10 mouse cellular contexts compared by ENCODE assay signal in the genomic region with DNA sequence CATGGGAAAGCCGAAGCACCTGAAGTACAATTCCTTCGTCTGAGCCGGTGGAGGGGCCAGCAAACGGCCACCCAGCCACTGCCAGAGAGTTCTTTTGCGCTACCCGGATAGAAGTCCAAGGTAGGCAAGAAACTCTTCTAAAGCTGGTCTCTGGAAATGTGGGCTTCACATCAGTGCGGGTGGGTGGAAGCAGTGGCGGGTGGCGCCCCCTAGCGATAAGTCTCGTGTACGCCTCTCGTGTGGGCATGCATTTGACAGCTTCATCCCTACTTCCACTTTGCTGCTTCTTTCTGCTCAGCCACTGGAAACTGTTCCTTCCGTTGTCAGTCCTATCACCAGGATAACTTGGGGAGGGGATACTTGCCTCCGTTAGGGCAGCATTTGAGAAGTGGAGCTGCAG. TPM values are rescaled to one million over a fixed set of nuclear protein-coding genes. Genes with fewer than 3 reads are reported as not detected.
DNase-seq lines count a peak whose midpoint lies in the region; ATAC-seq and TF ChIP-seq lines count a peak whose summit lies in the region.
"Had no signal": no experiment of that assay in that cellular context is flagged by ENCODE, and none has a peak within 500 bp of the region (broad histone marks: within the 10 kb centered on the region; RNA-seq: fewer than 3 reads in every experiment).

No protein-coding gene starts in this region.

- ATAC-seq in kidney, embryonic 15.5 days (replicated peaks; ENCODE audit: low FRiP score) = no peak
- ATAC-seq in G1E (ENCODE audit: extremely low read depth, insufficient number of reproducible peaks, low FRiP score, poor library complexity, severe bottlenecking) = no peak

- no peaks in the 10 kb centered on the region for H3K36me3 ChIP-seq in kidney, embryonic 15.5 days
- H3K36me3 ChIP-seq in G1E (replicated peaks) = no peaks in the 10 kb centered on the region
- no peaks in the 10 kb centered on the region for H3K36me3 ChIP-seq in embryonic facial prominence, embryonic 10.5 days (replicated peaks)
- H3K36me3 ChIP-seq: heart, embryonic 15.5 days had no signal

- peak; percentile 59 for DNase-seq in adrenal gland, postnatal 10 days
- DNase-seq in adrenal gland, adult 8-10 months = no peak
- peak; percentile 70 to 71 for DNase-seq in kidney, postnatal 4 days
- peak; percentile 33 for DNase-seq in G1E (ENCODE audit: low spot score)
- DNase-seq in embryonic facial prominence, embryonic 10.5 days (ENCODE audit: low spot score) = peak; percentile 70
- DNase-seq in retina, embryonic 14.5 days (ENCODE audit: low spot score) = peak; percentile 71
- DNase-seq in urinary bladder, adult 2 months (ENCODE audit: low spot score) = no peak

- H3K4me3 ChIP-seq in kidney, embryonic 15.5 days (replicated peaks) = no peak overlapping the region
- no peak overlapping the region for H3K4me3 ChIP-seq in G1E (ENCODE audit: low read depth, low read length)
- H3K4me3 ChIP-seq in embryonic facial prominence, embryonic 10.5 days = no peak overlapping the region
- H3K4me3 ChIP-seq: heart, embryonic 15.5 days; myocyte had no signal

- no peak overlapping the region for H3K9ac ChIP-seq in kidney, embryonic 15.5 days
- H3K9ac ChIP-seq: heart, embryonic 15.5 days had no signal

- no peak overlapping the region for H3K4me2 ChIP-seq in kidney, embryonic 15.5 days
- H3K4me2 ChIP-seq: heart, embryonic 15.5 days had no signal

- peaks cover 19% of the 10 kb centered on the region for H3K27me3 ChIP-seq in kidney, embryonic 15.5 days
- peaks cover 10% of the 10 kb centered on the region for H3K27me3 ChIP-seq in G1E (ENCODE audit: insufficient read depth, low read length)
- H3K27me3 ChIP-seq in embryonic facial prominence, embryonic 10.5 days (replicated peaks; ENCODE audit: low read depth, poor library complexity, severe bottlenecking) = peaks cover 15% of the 10 kb centered on the region

- no peaks in the 10 kb centered on the region for H3K9me3 ChIP-seq in kidney, embryonic 15.5 days (replicated peaks)
- H3K9me3 ChIP-seq in G1E (replicated peaks) = no peaks in the 10 kb centered on the region
- H3K9me3 ChIP-seq in embryonic facial prominence, embryonic 10.5 days = no peaks in the 10 kb centered on the region
- H3K9me3 ChIP-seq: heart, embryonic 15.5 days had no signal

- H3K27ac ChIP-seq in kidney, embryonic 15.5 days = no peak overlapping the region
- H3K27ac ChIP-seq in embryonic facial prominence, embryonic 10.5 days (replicated peaks) = no peak overlapping the region
- H3K27ac ChIP-seq: heart, embryonic 15.5 days had no signal

- H3K4me1 ChIP-seq in kidney, embryonic 15.5 days = peaks cover 8% of the 10 kb centered on the region
- H3K4me1 ChIP-seq in G1E (ENCODE audit: insufficient read depth, low read depth, low read length) = peaks cover 8% of the 10 kb centered on the region; the same call in 1 of the 2 replicates
- peaks cover 27% of the 10 kb centered on the region for H3K4me1 ChIP-seq in embryonic facial prominence, embryonic 10.5 days

- TF ChIP-seq CTCF in G1E (IDR thresholded peaks at IDR 0.05; ENCODE audit: low read depth, low read length) = peak; percentile 86

- 55% methylated on average over 15 of the region's 15 CpGs for WGBS in kidney, embryonic 15.5 days
- WGBS in embryonic facial prominence, embryonic 10.5 days = 40% methylated on average over 15 of the region's 15 CpGs

RNA-seq across cellular contexts. Expression of gene Zap70, which starts 15.1 kb away (rescaled TPM):
- total RNA-seq in adrenal gland, postnatal 10 days (2021) = 1 to 10 TPM; 2.1 to 2.4 TPM
- under 1 TPM; 0.22 to 0.77 (median 0.55) TPM for total RNA-seq in adrenal gland, adult 8-10 months (2022)
- polyA plus RNA-seq in kidney, embryonic 15.5 days (2015; fragmentation: Nextera tagmentation; extraction: Ambion mirVana) = 0.23 and 0.44 TPM in 2 replicates
- total RNA-seq in G1E (2014; fragmentation: Nextera tagmentation) (not detected in 2 replicates), G1E (2017) (not detected in 2 replicates)
- polyA plus RNA-seq in G1E (2012) = 0.08 TPM in 1 of 2 replicates, not detected in the other
- polyA plus RNA-seq in embryonic facial prominence, embryonic 10.5 days (2016; fragmentation: Nextera tagmentation; extraction: Ambion mirVana) = 0.24 and 0.31 TPM in 2 replicates
- polyA plus RNA-seq in urinary bladder, adult 2 months (2012; rRNA removed) = 1.1 and 1.2 TPM in 2 replicates

RNA-seq across cellular contexts. Expression of gene Actr1b, which starts 32.2 kb away (rescaled TPM):
- total RNA-seq in adrenal gland, postnatal 10 days (2021) = 100 to 1,000 TPM; 111 to 133 TPM
- 100 to 1,000 TPM; 136 to 162 (median 142) TPM for total RNA-seq in adrenal gland, adult 8-10 months (2022)
- 102 and 112 TPM in 2 replicates for polyA plus RNA-seq in kidney, embryonic 15.5 days (2015; fragmentation: Nextera tagmentation; extraction: Ambion mirVana)
- total RNA-seq in G1E (2014; fragmentation: Nextera tagmentation) (50.8 and 54.1 TPM in 2 replicates), G1E (2017) (87.4 and 94.2 TPM in 2 replicates)
- 66.2 and 68.0 TPM in 2 replicates for polyA plus RNA-seq in G1E (2012)
- polyA plus RNA-seq in embryonic facial prominence, embryonic 10.5 days (2016; fragmentation: Nextera tagmentation; extraction: Ambion mirVana) = 137 and 141 TPM in 2 replicates
- polyA plus RNA-seq in urinary bladder, adult 2 months (2012; rRNA removed) = 116 and 141 TPM in 2 replicates

RNA-seq across cellular contexts. Expression of gene 4933424G06Rik, which starts 36.5 kb away (rescaled TPM):
- not detected for total RNA-seq in adrenal gland, postnatal 10 days (2021)
- not detected for total RNA-seq in adrenal gland, adult 8-10 months (2022)
- not detected in 2 replicates for polyA plus RNA-seq in kidney, embryonic 15.5 days (2015; fragmentation: Nextera tagmentation; extraction: Ambion mirVana)
- 0.75 TPM in 1 of 2 replicates, not detected in the other for total RNA-seq in G1E (2014; fragmentation: Nextera tagmentation)
- 0.17 and 0.38 TPM in 2 replicates for total RNA-seq in G1E (2017)
- polyA plus RNA-seq in G1E (2012) = not detected in 2 replicates
- polyA plus RNA-seq in embryonic facial prominence, embryonic 10.5 days (2016; fragmentation: Nextera tagmentation; extraction: Ambion mirVana) = not detected in 2 replicates
- 0.10 and 0.14 TPM in 2 replicates for polyA plus RNA-seq in urinary bladder, adult 2 months (2012; rRNA removed)

RNA-seq across cellular contexts. Expression of gene Cox5b, which starts 55.2 kb away (rescaled TPM):
- total RNA-seq in adrenal gland, postnatal 10 days (2021) = 1,000 to 10,000 TPM; 1,610 to 1,679 TPM
- total RNA-seq in adrenal gland, adult 8-10 months (2022) = 100 to 1,000 TPM; 436 to 646 (median 493) TPM
- polyA plus RNA-seq in kidney, embryonic 15.5 days (2015; fragmentation: Nextera tagmentation; extraction: Ambion mirVana) = 702 and 727 TPM in 2 replicates
- total RNA-seq in G1E (2014; fragmentation: Nextera tagmentation) = 295 and 316 TPM in 2 replicates
- 516 and 777 TPM in 2 replicates for total RNA-seq in G1E (2017)
- polyA plus RNA-seq in G1E (2012) = 1,994 and 2,669 TPM in 2 replicates
- polyA plus RNA-seq in embryonic facial prominence, embryonic 10.5 days (2016; fragmentation: Nextera tagmentation; extraction: Ambion mirVana) = 515 and 522 TPM in 2 replicates
- 400 and 450 TPM in 2 replicates for polyA plus RNA-seq in urinary bladder, adult 2 months (2012; rRNA removed)

Comparison
In these comparisons a context has a peak if more than half of its experiments do, and no peak if none do; other contexts are left out.
1. DNase-seq: peak in adrenal gland, postnatal 10 days (single experiment), kidney, postnatal 4 days (2 of 2), G1E (single experiment), embryonic facial prominence, embryonic 10.5 days (single experiment) and retina, embryonic 14.5 days (single experiment); none in adrenal gland, adult 8-10 months (single experiment) and urinary bladder, adult 2 months (single experiment).